Comparison of ENCODE assay signal across 24 mouse cellular contexts in genomic region chr3:105758658-105759057, GRCm38 (mm10). TPM values are rescaled to one million over a fixed set of nuclear protein-coding genes. Genes with fewer than 3 reads are reported as not detected.
DNase-seq lines count a peak whose midpoint lies in the region; ATAC-seq and TF ChIP-seq lines count a peak whose summit lies in the region.
"Had no signal": no experiment of that assay in that cellular context is flagged by ENCODE, and none has a peak within 500 bp of the region (broad histone marks: within the 10 kb centered on the region; RNA-seq: fewer than 3 reads in every experiment).

No protein-coding gene starts in this region.

- no peak for TF ChIP-seq POLR2A in liver, adult 2 months (IDR thresholded peaks at IDR 0.05; ENCODE audit: extremely low read depth, insufficient read depth, low read length)

- TF ChIP-seq CTCF in gastrocnemius, adult 2 months (IDR thresholded peaks at IDR 0.05) = no peak
- TF ChIP-seq CTCF in liver, adult 2 months (IDR thresholded peaks at IDR 0.05; ENCODE audit: low read depth, low read length) = no peak

- H3K4me3 ChIP-seq in gastrocnemius, adult 2 months = no peak overlapping the region
- no peak overlapping the region for H3K4me3 ChIP-seq in liver, adult 2 months (ENCODE audit: insufficient read depth, low read depth, low read length)
- H3K4me3 ChIP-seq in liver, embryonic 11.5 days (ENCODE audit: low read depth, low read length) = no peak overlapping the region
- H3K4me3 ChIP-seq in midbrain, embryonic 11.5 days (ENCODE audit: low read depth, low read length) = no peak overlapping the region
- H3K4me3 ChIP-seq in midbrain, embryonic 14.5 days (replicated peaks; ENCODE audit: low read depth, low read length) = no peak overlapping the region
- H3K4me3 ChIP-seq: forebrain, embryonic 10.5 days; forebrain, embryonic 13.5 days; heart, embryonic 10.5 days; heart, embryonic 13.5 days; hindbrain, embryonic 12.5 days; hindbrain, embryonic 15.5 days had no signal

- intact Hi-C loops in gastrocnemius, adult 2 months (cut with DNase I) = no loop called here

- peaks cover 30% of the 10 kb centered on the region; the same call in 1 of the 2 replicates for H3K79me2 ChIP-seq in liver, adult 2 months (ENCODE audit: control insufficient read depth, insufficient read depth, low read length)

- no peak overlapping the region for H3K9ac ChIP-seq in liver, adult 2 months (ENCODE audit: low read depth, low read length)
- no peak overlapping the region for H3K9ac ChIP-seq in liver, embryonic 11.5 days (ENCODE audit: low read depth, low read length)
- no peak overlapping the region for H3K9ac ChIP-seq in midbrain, embryonic 11.5 days (ENCODE audit: low read length)
- H3K9ac ChIP-seq in midbrain, embryonic 14.5 days (replicated peaks; ENCODE audit: low read length) = no peak overlapping the region
- H3K9ac ChIP-seq: forebrain, embryonic 13.5 days; heart, embryonic 13.5 days; hindbrain, embryonic 12.5 days; hindbrain, embryonic 15.5 days had no signal

- no peaks in the 10 kb centered on the region for H3K27me3 ChIP-seq in liver, adult 2 months (ENCODE audit: control insufficient read depth, insufficient read depth, low read length)
- H3K27me3 ChIP-seq in liver, embryonic 11.5 days (replicated peaks; ENCODE audit: control insufficient read depth, insufficient read depth, low read length) = no peaks in the 10 kb centered on the region
- no peaks in the 10 kb centered on the region for H3K27me3 ChIP-seq in midbrain, embryonic 11.5 days (ENCODE audit: control insufficient read depth, insufficient read depth, low read length)
- no peaks in the 10 kb centered on the region for H3K27me3 ChIP-seq in midbrain, embryonic 14.5 days (ENCODE audit: control insufficient read depth, insufficient read depth, low read length)
- H3K27me3 ChIP-seq: forebrain, embryonic 13.5 days; heart, embryonic 13.5 days; hindbrain, embryonic 12.5 days; hindbrain, embryonic 15.5 days had no signal

- H3K4me2 ChIP-seq in liver, embryonic 11.5 days = no peak overlapping the region
- H3K4me2 ChIP-seq in midbrain, embryonic 11.5 days = no peak overlapping the region
- no peak overlapping the region for H3K4me2 ChIP-seq in midbrain, embryonic 14.5 days (ENCODE audit: low read length)
- H3K4me2 ChIP-seq: forebrain, embryonic 13.5 days; heart, embryonic 13.5 days; hindbrain, embryonic 12.5 days; hindbrain, embryonic 15.5 days had no signal

- peaks cover 37% of the 10 kb centered on the region for H3K4me1 ChIP-seq in liver, adult 2 months (ENCODE audit: control insufficient read depth, insufficient read depth, low read length)
- peaks cover 29% of the 10 kb centered on the region for H3K4me1 ChIP-seq in liver, embryonic 11.5 days (replicated peaks; ENCODE audit: control insufficient read depth, insufficient read depth, low read length)
- H3K4me1 ChIP-seq in midbrain, embryonic 11.5 days (ENCODE audit: control insufficient read depth, insufficient read depth, low read length) = no peaks in the 10 kb centered on the region
- H3K4me1 ChIP-seq in midbrain, embryonic 14.5 days (ENCODE audit: control insufficient read depth, insufficient read depth, low read length) = 0 out of 2 replicates have a peak, but pooled peaks cover 5% of the 10 kb centered on the region
- H3K4me1 ChIP-seq: hindbrain, embryonic 12.5 days had no signal

- no peak for DNase-seq in gastrocnemius, adult 2 months
- no peak for DNase-seq in gastrocnemius, adult 8-10 months (ENCODE audit: low spot score in 2 of 2)
- DNase-seq in layer of hippocampus, adult 11-12 months (ENCODE audit: low spot score) = peak; percentile 39
- DNase-seq in layer of hippocampus, postnatal 25 days (ENCODE audit: extremely low spot score in 1 of 2, low spot score in 1 of 2) = no peak
- no peak for DNase-seq in liver, adult 2 months (ENCODE audit: extremely low read depth, low read depth, low spot score)
- DNase-seq in liver, embryonic 11.5 days (ENCODE audit: low spot score) = no peak
- DNase-seq in midbrain, embryonic 11.5 days (ENCODE audit: low spot score, missing footprints) = peak; percentile 17
- DNase-seq in midbrain, embryonic 14.5 days = no peak
- DNase-seq: adrenal gland, adult 8-10 months; adrenal gland, postnatal 25 days; cerebellum, adult 18-20 months; cerebellum, adult 9-10 months; cerebellum, postnatal 14 days; gastrocnemius, postnatal 10 days; gastrocnemius, postnatal 36 days had no signal

- peak overlapping the region; percentile 84 for H3K27ac ChIP-seq in gastrocnemius, adult 2 months
- H3K27ac ChIP-seq in liver, adult 2 months (replicated peaks; ENCODE audit: insufficient read depth, low read depth, low read length) = peak overlapping the region; percentile 17
- H3K27ac ChIP-seq in liver, embryonic 11.5 days (ENCODE audit: low read depth, low read length) = no peak overlapping the region
- no peak overlapping the region for H3K27ac ChIP-seq in midbrain, embryonic 11.5 days (ENCODE audit: low read depth, low read length)
- H3K27ac ChIP-seq in midbrain, embryonic 14.5 days (replicated peaks; ENCODE audit: low read depth, low read length) = no peak overlapping the region
- H3K27ac ChIP-seq: forebrain, embryonic 10.5 days; forebrain, embryonic 13.5 days; heart, embryonic 10.5 days; heart, embryonic 13.5 days; hindbrain, embryonic 12.5 days; hindbrain, embryonic 15.5 days had no signal

- WGBS in liver, adult 2 months = 30% methylated on average over 4 of the region's 4 CpGs
- 80% methylated on average over 4 of the region's 4 CpGs for WGBS in liver, embryonic 11.5 days
- WGBS in midbrain, embryonic 11.5 days = 85% methylated on average over 4 of the region's 4 CpGs
- WGBS in midbrain, embryonic 14.5 days = 92% methylated on average over 4 of the region's 4 CpGs

- H3K9me3 ChIP-seq in liver, embryonic 11.5 days (ENCODE audit: control insufficient read depth, low read length) = no peaks in the 10 kb centered on the region
- H3K9me3 ChIP-seq in midbrain, embryonic 11.5 days (ENCODE audit: control insufficient read depth, low read length) = no peaks in the 10 kb centered on the region
- H3K9me3 ChIP-seq in midbrain, embryonic 14.5 days (ENCODE audit: control insufficient read depth, low read length) = no peaks in the 10 kb centered on the region
- H3K9me3 ChIP-seq: forebrain, embryonic 10.5 days; forebrain, embryonic 13.5 days; heart, embryonic 10.5 days; heart, embryonic 13.5 days; hindbrain, embryonic 12.5 days; hindbrain, embryonic 15.5 days had no signal

- ATAC-seq in liver, embryonic 11.5 days (replicated peaks; ENCODE audit: low FRiP score) = no peak
- no peak for ATAC-seq in midbrain, embryonic 11.5 days (ENCODE audit: low FRiP score)
- no peak for ATAC-seq in midbrain, embryonic 14.5 days (ENCODE audit: low FRiP score, low TSS enrichment)
- ATAC-seq: activated CD4-positive, CD25-positive, alpha-beta regulatory T cell, adult 4 months; forebrain, embryonic 13.5 days; forebrain, embryonic 16.5 days had no signal

- no peaks in the 10 kb centered on the region for H3K36me3 ChIP-seq in liver, adult 2 months (ENCODE audit: control insufficient read depth, insufficient read depth, low read length)
- no peaks in the 10 kb centered on the region for H3K36me3 ChIP-seq in liver, embryonic 11.5 days (ENCODE audit: control insufficient read depth, insufficient read depth, low read length)
- H3K36me3 ChIP-seq in midbrain, embryonic 11.5 days (ENCODE audit: control insufficient read depth, insufficient read depth, low read length) = no peaks in the 10 kb centered on the region
- H3K36me3 ChIP-seq in midbrain, embryonic 14.5 days (ENCODE audit: control insufficient read depth, insufficient read depth, low read length) = no peaks in the 10 kb centered on the region
- H3K36me3 ChIP-seq: forebrain, embryonic 10.5 days; heart, embryonic 10.5 days; heart, embryonic 13.5 days; hindbrain, embryonic 12.5 days; hindbrain, embryonic 15.5 days had no signal

RNA-seq across cellular contexts. Expression of gene Rap1a, which starts 42.5 kb away (rescaled TPM):
- 100 to 1,000 TPM in 1 of 2 experiments, 10 to 100 TPM in 1; 86.7 to 101 TPM for total RNA-seq in gastrocnemius, adult 2 months (2021)
- total RNA-seq in gastrocnemius, adult 8-10 months (2022) = 10 to 100 TPM; 86.6 to 93.8 (median 92.1) TPM
- 100 to 1,000 TPM; 101 to 108 TPM for total RNA-seq in layer of hippocampus, postnatal 25 days (2021)
- total RNA-seq in liver, adult 2 months (2014; rRNA removed) = 50.9 and 65.2 TPM in 2 replicates
- polyA plus RNA-seq in liver, adult 2 months (2012; rRNA removed) = 8.7 and 10.0 TPM in 2 replicates
- 114 and 121 TPM in 2 replicates for polyA plus RNA-seq in liver, embryonic 11.5 days (2014; fragmentation: Nextera tagmentation; extraction: Ambion mirVana)
- 87.0 and 91.8 TPM in 2 replicates for polyA plus RNA-seq in midbrain, embryonic 11.5 days (2014; fragmentation: Nextera tagmentation; extraction: Ambion mirVana)
- 59.9 and 79.4 TPM in 2 replicates for polyA plus RNA-seq in midbrain, embryonic 14.5 days (2014; fragmentation: Nextera tagmentation; extraction: Ambion mirVana)

RNA-seq across cellular contexts. Expression of gene Inka2, which starts 54.3 kb away (rescaled TPM):
- total RNA-seq in gastrocnemius, adult 2 months (2021) = 1 to 10 TPM; 2.9 to 4.5 TPM
- 1 to 10 TPM; 2.5 to 4.4 (median 3.1) TPM for total RNA-seq in gastrocnemius, adult 8-10 months (2022)
- 10 to 100 TPM; 61.9 to 72.7 TPM for total RNA-seq in layer of hippocampus, postnatal 25 days (2021)
- 0.09 and 0.13 TPM in 2 replicates for total RNA-seq in liver, adult 2 months (2014; rRNA removed)
- 0.06 and 0.07 TPM in 2 replicates for polyA plus RNA-seq in liver, adult 2 months (2012; rRNA removed)
- 0.23 and 0.36 TPM in 2 replicates for polyA plus RNA-seq in liver, embryonic 11.5 days (2014; fragmentation: Nextera tagmentation; extraction: Ambion mirVana)
- 0.34 and 0.56 TPM in 2 replicates for polyA plus RNA-seq in midbrain, embryonic 11.5 days (2014; fragmentation: Nextera tagmentation; extraction: Ambion mirVana)
- 1.5 and 3.2 TPM in 2 replicates for polyA plus RNA-seq in midbrain, embryonic 14.5 days (2014; fragmentation: Nextera tagmentation; extraction: Ambion mirVana)
- total RNA-seq: granulocyte monocyte progenitor cell, adult 5-6 weeks had no signal

Comparison
In these comparisons a context has a peak if more than half of its experiments do, and no peak if none do; other contexts are left out.
1. DNase-seq: peak in layer of hippocampus, adult 11-12 months (single experiment) and midbrain, embryonic 11.5 days (single experiment); none in gastrocnemius, adult 2 months (single experiment), gastrocnemius, adult 8-10 months (0 of 2), layer of hippocampus, postnatal 25 days (0 of 2), liver, adult 2 months (single experiment), liver, embryonic 11.5 days (single experiment) and midbrain, embryonic 14.5 days (single experiment).
2. H3K27ac ChIP-seq: peak in gastrocnemius, adult 2 months (single experiment) and liver, adult 2 months (single experiment); none in liver, embryonic 11.5 days (single experiment), midbrain, embryonic 11.5 days (single experiment) and midbrain, embryonic 14.5 days (single experiment).
3. RNA of gene Inka2, which starts 54.3 kb away (total RNA-seq): 61.9 to 72.7 TPM in layer of hippocampus, postnatal 25 days; 2.9 to 4.5 TPM in gastrocnemius, adult 2 months, 2.5 to 4.4 TPM in gastrocnemius, adult 8-10 months and 0.09 to 0.13 TPM in liver, adult 2 months; every median in the first group is over 10 times any median in the second.